Mouse (Mus musculus) heart, adult 2 months (tissue): ENCODE results near the gene Sidt1.

Experiments
- CTCF ChIP-seq: fragments of 200-600 bp; IDR thresholded peaks from 2 replicates; pipeline ENCODE4 v1.8.1; 2022; ENCODE audit warnings: antibody characterized with exemption, mild to moderate bottlenecking, moderate library complexity
- EP300 ChIP-seq: fragments of 200-500 bp; IDR thresholded peaks from 2 replicates; pipeline ENCODE4 v1.6.1; 2011; ENCODE audit warnings: low read depth, low read length, control low read depth; ENCODE audit not compliant: insufficient read depth

GRCm38 (mm10) chr16:44331154-44331553 is 1.8 kb downstream of the Sidt1 start:
- TF ChIP-seq EP300: no peak
- TF ChIP-seq CTCF: no peak
